Mouse (Mus musculus): ENCODE measurements at regions not wholly inside any gene's neighbourhood (a gene's known extent, or its start where the extent isn't known, plus 50 kb on each side); places are given as distances from the start of the nearest gene placed in this dataset.

DNA sequence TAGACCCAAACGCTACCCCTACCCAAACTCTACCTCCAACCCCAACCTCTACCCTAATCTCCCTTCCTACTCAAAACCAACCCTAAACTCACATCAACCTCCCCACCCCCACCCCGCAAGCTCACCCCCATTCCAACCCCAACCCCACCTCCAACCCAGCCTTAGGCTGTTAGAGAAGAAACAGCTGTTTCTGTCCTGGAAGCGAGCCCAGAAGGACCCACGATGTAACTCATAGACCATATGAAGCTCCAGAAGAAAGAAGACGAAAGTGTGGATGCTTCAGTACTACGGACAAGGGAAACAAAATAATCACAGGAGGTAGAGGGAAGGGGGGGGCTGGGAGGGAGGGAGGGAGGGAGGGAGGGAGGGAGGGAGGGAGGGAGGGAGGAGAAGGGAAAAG is 58.4 kb downstream of the Sox11 start:
- no peak for DNase-seq (ENCODE audit: extremely low read depth, low read depth, low spot score)

DNA sequence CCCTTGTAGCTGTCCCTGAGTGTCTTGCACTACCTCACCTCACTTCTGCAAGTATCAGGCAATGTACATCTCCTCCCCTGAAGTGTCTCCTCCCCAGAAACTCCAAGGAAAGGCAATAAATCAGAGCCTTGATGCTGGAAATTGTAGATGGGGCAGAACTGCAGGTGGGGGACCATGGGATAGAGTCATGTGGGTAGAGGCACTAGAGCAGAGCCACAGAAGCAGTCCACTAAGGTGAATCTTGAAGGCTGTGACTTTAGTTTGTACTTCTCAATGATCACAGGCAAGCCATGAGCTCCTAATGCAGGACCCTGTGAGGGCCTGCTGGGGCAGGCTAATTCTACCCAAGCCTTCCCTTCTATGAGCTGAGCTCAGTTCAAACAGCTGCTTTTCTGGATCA is 80.4 kb downstream of the Sox11 start:
- no peak for DNase-seq (ENCODE audit: extremely low read depth, low read depth, low spot score)

DNA sequence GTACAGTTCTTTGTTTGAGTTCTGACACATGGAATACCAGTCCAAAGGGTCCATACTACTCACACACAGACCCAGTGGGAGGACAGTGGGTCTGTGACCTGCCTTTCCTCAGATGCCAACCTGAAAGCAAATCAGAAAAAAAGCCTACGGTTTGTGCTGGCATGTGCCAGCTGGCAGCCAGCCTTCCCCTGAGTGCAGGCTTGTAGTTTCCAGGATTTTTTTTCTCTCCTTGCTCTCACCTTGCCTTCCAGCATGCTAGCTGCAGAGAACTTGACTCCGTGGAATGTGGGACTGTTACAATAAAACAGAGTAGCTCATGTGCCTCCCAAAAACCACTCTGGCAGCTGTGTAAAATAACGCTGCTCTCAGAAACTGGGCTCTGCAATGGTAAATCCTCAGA is 88.2 kb downstream of the Sox11 start:
- no peak for DNase-seq (ENCODE audit: extremely low read depth, low read depth, low spot score)

DNA sequence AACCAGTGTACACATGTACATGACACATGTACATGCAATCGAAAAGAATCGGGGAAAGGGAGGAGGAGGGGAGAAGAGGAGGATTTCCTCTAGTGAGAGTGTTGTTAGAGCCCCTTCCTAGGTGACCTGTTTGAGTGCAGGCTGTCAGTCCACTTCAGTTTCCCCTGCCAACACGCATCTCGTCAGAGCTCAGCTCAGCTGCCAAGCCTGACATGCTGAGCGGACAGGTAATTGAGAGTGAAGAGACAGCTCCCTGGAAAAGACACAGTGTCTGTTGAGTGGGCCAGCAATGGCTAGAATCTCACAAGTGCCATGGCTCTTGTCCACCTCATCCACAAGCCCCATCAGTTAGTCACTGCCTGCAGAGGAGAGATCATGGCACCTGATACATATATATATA is 90.9 kb downstream of the Sox11 start:
- no peak for DNase-seq (ENCODE audit: extremely low read depth, low read depth, low spot score)

DNA sequence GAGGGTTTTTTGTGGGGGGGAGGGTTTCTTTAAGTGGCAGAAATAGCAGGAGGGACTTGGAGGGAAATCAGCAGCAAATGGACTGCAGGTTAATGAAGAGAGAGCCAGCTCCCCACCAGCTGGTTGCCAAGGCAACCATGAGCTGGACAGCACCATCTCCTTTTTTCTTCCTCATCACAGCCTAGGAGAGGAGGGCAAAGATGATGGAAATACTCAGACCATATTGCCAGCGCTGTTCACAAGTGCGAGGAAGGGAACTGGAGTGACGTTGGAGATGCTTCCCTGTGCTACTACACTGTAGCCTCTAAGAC is 93.9 kb downstream of the Sox11 start:
- no peak for DNase-seq (ENCODE audit: extremely low read depth, low read depth, low spot score)

DNA sequence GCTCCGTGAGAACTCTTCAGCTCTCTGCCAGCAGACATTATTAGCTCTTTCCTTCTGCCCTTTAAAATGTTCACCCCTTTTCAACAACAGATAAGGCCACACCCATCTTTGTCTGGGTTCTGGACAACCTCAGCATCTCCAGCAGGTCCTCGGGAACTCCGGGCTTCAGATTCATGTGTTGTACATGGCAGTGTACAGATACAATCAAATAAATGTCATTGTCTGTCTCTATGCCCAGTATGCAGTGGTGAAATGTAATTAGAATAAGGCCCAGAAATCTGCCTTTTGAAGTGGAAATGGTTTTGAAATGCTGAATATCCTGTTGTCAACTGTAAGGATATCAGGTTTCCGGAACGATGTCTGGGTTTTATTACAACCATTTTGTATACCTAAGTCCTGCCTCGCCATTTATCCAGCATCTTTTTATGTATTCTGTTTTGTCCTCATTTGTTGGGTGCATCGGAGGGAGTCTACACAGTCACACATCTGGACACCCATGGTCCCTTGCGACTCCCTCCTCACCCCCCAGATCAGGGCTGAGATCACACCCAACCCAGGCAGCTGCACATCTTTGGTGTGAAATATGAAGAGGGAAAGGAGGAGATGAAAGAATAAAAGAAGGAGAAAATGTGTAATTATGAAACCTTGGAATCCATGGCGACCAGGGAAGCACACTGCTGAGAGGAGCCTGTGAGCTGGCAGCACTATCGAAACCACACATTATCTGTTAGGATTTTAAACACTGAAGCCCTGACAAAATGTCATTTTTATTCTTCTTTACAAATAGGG is 94.4 kb downstream of the Sox11 start:
- no peak for DNase-seq (ENCODE audit: extremely low read depth, low read depth, low spot score)

DNA sequence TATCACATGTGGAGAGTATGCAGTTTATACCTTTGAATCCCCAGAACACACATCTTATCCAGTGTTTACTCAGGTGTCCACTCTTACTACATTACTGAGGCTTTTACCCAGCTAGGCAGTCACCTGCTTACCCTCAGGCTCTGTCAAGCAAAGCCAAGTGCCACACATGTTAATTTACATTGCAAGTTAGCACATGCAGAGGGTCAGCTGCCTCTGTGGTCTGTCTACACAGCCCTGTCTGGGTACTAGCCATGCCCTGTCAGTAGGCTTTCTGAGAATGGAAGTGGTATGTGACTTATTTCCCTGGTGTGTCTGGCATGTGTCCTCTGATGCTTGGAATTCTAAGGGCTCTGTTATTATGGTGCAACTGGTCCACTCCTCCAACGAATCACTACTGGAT is 106.6 kb downstream of the Sox11 start:
- DNase-seq (ENCODE audit: extremely low read depth, low read depth, low spot score) = peak; percentile 18

DNA sequence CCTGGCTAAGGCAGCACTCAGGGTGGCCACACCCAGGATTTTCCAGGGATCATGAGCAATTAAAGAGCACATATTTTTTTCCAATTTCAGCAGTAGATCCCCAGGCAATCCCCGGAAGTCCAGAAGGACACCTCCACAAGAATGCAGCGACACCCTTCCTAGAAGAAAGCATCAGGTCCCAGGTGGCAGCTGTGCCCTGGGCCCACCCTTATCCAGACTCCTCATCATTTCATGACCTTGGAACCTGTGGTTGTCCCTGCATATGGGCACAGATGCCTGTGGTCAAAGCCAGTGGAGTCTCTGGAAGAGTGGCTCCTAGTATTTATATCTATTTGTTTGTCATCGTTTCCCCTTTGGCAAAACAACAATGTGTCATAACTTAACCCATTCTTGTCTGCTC is 120.8 kb downstream of the Sox11 start:
- DNase-seq (ENCODE audit: extremely low read depth, low read depth, low spot score) = no peak

DNA sequence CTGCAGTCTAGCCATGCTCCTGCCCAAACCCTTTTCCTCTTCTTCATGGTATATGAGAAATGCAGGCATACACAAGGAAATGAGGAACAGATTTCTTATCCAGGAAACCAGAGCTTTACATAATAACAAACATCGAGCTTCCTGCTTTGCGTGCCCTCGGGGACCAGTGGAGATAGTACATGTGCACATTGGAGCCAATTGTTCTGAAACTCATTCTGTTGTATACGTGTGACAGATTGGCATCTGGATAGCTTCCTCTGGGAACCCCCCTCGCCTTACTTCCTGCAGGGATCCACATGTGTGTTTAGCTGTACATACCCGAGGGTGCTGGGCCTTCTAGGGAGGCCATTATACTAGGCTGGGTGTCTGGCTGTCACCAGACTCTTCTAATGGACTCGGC is 141.2 kb downstream of the Sox11 start:
- DNase-seq (ENCODE audit: extremely low read depth, low read depth, low spot score) = no peak

DNA sequence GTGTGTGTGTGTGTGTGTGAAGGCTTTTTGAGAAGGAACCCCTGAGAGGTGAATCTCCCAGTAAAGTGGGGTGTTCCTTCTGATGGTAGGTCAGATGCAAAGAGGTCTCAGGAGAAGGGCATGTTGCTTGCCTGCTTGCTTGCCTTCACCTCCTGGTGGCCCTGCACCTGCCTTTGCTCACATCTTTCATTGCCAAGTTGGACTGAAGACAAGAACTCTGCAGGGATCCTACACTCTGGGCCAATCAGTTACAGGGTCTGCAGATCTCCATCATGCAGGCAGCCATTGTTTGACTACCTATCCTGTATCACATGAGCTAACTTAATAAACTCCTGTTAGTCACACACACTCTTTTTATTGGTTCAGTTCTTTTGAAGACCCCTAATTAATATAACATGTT is 148.4 kb downstream of the Sox11 start:
- DNase-seq (ENCODE audit: extremely low read depth, low read depth, low spot score) = no peak

DNA sequence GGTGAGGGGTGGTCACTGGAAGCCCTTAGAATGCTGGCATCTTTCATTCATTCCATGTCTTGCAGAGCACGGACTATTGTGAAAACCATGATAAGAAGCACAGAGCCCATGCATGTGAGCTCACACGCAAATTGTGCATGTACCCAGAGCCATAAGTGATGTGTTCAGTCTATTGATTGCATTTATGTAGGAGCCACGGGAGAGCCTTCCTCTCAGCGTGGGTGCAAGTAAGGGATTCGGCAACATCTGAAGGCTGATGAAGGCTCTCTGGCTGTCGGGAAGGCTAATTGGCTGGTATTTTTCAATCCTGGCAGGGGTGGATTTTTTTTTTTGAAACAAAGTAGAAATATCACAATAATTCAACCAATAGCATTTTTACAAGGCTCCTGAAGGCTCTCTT is 150.5 kb downstream of the Sox11 start:
- DNase-seq (ENCODE audit: extremely low read depth, low read depth, low spot score) = no peak

DNA sequence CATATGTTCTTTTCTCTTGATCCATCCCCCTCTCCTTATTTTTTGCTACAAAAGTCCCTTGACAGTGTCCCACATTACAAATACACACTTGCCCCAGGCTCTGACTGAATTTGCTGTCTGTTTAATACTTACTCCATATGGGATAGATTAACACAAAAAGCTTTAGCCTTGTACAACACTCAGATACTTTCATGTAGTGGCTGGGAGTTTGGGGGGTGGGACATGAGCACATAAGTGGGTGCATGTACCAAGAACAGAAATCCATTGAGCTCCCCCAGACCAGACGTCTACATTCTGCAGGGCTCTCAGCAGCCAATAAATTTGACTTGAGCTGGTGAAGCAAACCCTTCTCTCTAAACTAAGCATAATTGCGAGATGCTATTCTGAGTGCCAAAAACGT is 154.9 kb downstream of the Sox11 start:
- DNase-seq (ENCODE audit: extremely low read depth, low read depth, low spot score) = no peak

DNA sequence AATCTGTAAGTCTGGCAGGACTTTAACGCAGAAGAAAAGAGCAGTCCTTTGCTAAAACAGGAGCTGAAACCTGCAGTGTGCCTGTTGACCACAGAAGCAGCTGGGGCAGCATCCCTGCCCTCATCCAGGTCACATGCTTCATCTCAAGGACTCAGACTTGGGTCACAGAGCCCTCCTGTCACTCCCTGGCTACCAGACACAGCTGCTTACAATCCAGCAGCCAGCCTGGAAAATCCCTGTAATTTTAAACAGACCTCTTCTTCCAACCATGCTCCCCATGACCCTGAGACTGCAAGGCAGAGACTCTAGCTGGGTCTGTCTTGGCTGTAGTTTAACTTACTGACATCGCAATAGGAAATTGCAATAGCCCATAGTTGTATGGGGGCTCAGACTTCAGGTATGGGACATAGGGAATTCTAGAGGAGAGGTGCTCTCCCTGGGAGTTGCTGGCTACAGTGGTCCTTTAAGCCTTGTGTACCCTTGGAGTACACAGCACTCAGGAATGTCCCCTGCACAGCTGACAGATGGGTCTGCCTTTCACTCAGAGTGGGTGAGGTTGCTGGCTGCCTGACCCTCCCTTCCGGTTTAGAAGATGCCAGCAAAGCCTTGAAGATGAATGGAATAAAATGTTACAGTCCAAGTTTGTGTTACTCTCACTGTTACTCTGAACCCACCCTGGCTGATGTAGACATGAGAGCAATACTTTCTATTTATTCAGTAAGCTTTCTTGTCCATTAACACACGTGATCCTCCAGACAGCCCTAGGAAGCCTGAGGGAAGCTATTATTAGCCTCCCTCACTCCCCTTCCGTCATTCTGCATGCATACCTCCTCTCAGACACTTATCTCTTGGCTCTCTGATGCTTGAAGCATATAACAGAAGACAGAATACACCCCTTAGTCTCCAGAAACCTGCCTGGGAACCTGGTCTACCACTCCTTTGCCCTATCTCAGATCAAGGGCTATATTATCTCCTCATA is 159.7 kb downstream of the Sox11 start:
- no peak for DNase-seq (ENCODE audit: extremely low read depth, low read depth, low spot score)

DNA sequence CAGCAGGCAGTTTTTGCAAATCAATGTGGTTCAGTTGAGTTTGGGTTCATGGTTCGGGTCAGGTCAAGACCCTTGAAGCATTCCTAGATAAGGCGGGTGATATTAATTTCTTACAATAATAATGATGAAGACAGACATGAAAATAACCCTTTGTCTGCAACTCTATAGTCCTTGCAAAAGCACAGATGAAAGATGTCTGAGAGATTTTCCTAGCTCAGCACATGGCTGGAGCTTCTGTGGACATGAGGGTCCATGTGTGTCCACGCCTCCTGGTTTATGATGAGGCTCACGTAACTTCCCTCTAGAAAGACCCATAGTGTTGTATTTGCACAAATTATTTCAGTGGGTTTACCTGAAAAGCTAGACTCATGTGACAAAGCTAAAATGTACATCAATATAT is 168.8 kb downstream of the Sox11 start:
- no peak for DNase-seq (ENCODE audit: extremely low read depth, low read depth, low spot score)

DNA sequence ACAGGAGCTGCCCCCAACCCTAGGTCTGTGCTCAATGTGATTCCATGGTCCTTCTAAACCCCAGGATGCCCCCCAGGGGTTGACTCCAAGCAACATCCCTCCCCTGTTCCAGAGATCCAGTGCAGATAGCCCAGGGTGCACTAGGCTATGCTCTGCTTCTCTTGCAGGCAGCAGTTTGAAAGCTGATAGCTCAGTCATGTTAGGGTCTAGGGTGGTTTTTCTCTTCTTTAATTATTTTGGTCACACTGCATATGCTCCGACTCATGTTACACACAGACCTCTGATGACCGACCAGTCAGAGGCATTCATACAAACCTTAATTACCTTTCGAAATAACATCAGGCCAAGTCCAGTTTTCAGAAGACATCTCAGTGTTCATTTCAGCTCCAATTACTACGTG is 169.2 kb downstream of the Sox11 start:
- DNase-seq (ENCODE audit: extremely low read depth, low read depth, low spot score) = no peak

DNA sequence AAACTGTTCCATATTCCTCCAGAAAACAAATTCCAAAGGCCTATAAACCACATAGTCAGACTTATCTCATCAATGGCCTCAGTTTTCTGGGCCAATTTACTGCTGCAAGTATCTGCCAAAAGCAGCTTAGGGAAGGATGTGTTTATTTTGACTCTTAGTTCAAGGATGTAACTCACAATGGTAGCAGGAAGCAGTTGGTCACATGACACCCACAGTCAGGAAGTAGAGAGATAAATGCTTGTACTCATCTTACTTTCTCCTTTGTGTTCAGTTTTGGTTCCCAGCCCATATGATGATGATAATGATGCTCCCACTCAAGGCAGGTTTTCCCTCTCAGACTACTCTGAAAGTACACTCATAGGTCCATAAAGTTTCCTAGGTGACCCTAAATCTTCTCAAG is 170.8 kb downstream of the Sox11 start:
- DNase-seq (ENCODE audit: extremely low read depth, low read depth, low spot score) = no peak

DNA sequence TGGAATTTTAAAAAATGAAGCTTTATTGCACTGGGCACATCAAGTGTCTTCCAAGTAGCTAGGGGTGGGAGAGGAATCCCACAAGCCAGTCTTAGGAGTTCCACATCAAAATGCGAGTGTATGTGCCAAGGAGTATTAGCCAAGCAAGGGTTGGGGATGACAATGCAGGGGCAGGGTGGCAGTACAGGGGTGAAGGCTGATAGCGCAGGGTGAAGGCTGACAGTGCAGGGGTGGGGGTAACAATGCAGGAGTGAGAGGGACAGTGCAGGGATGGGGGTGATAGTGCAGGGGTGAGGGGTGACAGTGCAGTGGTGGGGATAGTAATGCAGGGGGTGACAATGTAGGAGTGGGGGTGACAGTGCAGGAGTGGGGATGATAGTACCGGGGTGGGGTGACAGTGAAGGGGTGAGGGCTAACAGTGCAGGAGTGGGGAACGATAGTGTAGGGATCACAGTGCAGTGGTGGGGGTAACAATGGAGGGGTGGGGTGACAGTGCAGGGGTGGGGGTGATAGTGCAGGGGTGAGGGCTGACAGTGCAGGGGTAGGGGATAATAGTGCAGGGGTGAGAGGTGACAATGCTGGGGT is 177.4 kb downstream of the Sox11 start:
- DNase-seq (ENCODE audit: extremely low read depth, low read depth, low spot score) = no peak

DNA sequence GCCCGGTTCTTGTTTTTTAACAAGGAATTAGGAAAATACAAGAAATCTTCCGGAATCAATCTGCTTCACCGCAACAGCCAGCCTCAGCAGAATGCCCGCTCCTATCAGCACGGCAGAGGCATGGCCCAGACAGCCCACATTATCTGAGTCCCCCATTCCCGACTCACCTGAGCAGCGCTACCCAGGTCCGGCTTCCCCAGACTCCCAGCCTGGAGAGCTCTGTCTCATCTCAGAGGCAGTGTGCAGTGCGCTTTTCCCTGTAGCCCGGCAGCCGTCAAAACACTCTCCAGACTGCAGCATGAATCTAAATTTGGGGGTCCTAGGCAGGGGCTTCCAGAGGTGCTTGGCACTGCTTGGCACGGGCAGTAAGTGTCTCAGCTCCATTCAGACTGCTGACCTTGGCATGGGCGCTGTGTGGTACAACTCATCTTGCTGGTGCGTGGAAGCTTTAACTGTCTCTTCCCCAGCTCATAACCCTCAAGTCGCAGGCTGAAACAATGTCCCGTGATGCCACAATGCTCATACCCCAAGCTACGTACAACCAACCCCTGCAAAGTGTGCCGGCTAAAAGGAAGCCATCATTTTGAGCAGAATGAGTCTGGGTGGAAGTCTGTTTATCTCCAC is 182.2 kb downstream of the Sox11 start:
- DNase-seq (ENCODE audit: extremely low read depth, low read depth, low spot score) = no peak

DNA sequence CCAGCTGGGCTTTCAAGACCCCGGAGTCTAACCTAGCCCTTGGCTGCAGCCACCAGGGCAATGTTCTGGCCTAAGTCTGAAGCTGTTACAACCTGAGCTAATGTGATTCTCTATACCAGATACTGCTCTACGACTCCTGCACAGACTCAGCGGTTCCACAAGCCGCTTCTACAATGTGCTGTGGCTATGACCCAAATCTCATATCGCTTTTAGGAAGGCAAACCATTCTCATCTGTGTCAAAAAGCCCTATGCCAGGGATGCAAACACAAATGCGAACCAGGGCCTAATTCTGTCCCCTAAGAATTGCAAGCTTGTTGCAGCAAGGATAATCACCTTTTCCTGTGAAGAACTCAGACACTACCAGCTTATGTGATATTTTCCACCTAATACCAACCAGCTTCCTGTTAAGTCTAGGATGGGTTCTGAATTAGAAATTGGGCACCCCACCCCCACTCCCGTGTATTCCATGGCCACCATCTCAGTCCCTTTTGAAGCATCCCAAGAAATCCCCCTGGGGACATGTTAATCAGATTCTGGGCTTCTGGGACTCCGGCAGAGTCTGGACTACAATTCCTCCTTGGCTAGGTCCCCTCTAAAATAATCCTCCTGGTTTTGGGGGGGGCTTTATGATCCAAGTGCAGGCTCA is 182.8 kb downstream of the Sox11 start:
- no peak for DNase-seq (ENCODE audit: extremely low read depth, low read depth, low spot score)

DNA sequence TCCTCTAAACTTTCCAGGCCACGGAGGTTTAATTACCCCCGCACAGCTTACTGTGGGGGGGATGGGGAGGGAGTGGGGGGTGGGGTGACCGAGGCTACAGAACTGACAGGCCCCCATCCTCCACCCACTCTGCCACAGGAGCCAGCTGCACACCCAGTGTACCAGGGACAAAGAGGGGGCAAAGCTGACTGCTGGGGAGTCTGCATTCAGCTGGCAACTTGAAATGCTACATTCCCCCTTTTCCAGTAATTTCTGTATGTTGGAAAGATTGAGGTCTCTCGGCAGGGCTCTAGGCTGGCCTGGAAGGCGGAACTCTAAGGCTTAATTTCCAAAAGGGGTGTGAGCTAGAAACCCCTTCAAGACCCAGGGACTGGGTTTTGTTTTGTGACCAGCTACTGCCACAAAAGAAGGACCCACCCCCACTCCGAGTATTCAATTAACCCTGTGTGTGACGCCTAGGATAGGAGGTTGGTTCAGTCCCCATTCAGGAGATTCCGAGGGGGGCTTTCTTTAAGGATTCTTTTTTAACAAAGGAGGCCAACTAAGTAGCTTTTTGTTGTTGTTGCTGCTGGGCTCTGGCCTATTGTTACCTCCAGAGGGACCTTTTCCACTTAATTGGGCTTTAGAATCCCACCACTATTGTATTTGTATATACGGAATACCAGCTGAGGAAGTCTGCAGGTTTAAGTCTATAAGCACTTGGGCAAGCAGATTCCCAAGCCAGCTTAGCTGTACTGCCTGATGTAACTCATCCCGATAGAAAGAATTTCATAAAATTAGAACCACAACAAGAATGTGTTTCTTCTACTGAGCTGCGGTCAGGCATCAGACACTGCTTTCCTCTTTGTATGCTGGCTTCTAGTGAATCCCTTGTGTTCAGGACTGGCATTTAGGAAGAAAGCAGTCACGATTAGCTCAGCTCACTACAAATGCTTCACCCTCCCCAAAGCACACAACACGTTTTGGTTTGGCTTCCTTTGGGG is 191.2 kb downstream of the Sox11 start:
- DNase-seq (ENCODE audit: extremely low read depth, low read depth, low spot score) = no peak
